Mouse (Mus musculus): ENCODE results near the gene Adcyap1r1.
A peak's percentile ranks its signal among the peaks of the same experiment; 100 is the strongest.

- TF ChIP-seq EP300 (IDR thresholded peaks at IDR 0.05; ENCODE audit: low read length) = no peak
- no peak for TF ChIP-seq MAFK (IDR thresholded peaks at IDR 0.05; ENCODE audit: insufficient replicate concordance, low read length)
- peak; percentile 18; a peak in 1 of 4 replicates for TF ChIP-seq CTCF (conservative IDR thresholded peaks at IDR 0.05 in 1 of 2, IDR thresholded peaks at IDR 0.05 in 1 of 2; ENCODE audit: low read depth in 2 of 2, low read length in 2 of 2)
- no peak for TF ChIP-seq BHLHE40 (IDR thresholded peaks at IDR 0.05; ENCODE audit: low read depth, low read length)
- TF ChIP-seq SIN3A (IDR thresholded peaks at IDR 0.05; ENCODE audit: low read length) = no peak
- TF ChIP-seq USF2 (conservative IDR thresholded peaks at IDR 0.05; ENCODE audit: low read depth, low read length) = no peak
Measured at GRCm38 (mm10) chr6:55542359-55542758, 90.6 kb downstream of the Adcyap1r1 start.

Measured in CH12.LX (cell line).